Mouse (Mus musculus) kidney, adult 2 months (tissue): ENCODE data around the gene Svs5.

ENCODE experiments used
- CTCF ChIP-seq: fragments of 200-500 bp; conservative IDR thresholded peaks from 2 replicates; pipeline ENCODE4 v1.5.1; 2011; ENCODE audit warnings: low read depth, mild to moderate bottlenecking, control low read depth, low read length, moderate library complexity, mixed read lengths; ENCODE audit not compliant: insufficient read depth, insufficient read length
- POLR2A ChIP-seq: fragments of 200-500 bp; IDR thresholded peaks from one replicate; pipeline ENCODE4 v1.6.1; 2011; ENCODE audit warnings: low read depth, low read length, control low read depth

DNA sequence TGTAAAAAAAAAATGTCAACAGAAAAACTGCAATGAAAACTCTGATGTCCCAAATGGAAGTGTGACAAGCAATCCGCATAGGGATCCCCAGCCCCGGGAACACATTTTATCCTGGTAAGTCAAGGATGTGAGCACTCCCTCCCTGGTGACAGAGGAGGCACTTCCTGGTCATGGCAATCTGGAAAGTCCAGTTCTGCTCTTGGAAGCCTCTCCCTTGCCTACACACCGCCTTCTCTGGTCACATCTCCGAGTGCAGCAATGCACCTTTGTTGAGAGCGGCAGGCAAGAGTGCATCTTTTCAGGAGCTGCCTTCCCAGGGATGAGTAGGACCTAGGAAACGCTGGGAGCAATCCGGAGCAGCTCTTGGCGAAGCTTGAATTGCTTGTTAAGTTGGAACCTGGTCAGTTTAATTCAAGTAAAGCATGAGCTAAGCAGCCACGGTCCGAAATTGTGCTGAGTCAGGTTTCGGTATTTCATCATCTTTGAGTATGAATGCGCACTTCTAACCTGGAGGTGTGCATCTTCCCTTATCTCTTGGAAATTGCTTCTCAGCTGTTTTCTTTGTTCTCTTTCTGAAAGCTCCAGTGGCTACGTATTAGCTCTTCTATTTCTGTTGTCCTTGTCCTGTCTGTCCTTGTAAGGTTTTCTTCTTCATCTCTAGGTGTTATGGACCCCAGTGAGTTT lies 28.6 kb downstream of the Svs5 start:
- TF ChIP-seq CTCF (no peak), POLR2A (no peak)
